Mouse (Mus musculus): ENCODE results near the gene Dexi.

DNA sequence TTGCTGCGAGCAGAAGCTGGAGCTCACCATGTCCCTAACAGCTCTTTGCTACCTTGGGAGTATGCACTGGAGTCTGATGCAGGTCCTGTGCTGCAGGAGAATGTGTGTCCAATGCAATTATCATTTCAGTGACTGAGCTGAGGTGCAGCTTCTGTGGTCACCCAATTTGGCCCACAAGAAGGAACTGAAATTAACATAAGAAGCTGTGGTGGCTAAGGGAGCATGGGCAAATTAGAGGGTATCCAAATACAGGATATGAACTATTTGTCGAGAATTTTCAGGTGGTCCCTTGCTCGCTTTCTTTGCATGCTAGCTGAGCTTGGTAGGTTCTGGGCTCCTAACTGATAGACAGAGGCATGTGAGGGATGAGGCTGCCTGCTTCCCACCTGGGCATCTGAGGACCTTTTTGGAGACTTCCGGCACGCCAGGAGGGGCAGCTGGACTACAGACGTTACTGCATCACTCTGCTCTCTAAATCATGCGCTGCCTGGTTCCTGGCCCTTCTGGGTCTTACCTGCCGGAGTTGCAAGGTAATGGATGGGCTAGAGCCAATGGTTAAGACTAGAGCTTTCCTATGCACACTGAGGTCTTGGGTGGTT, 54.9 kb downstream of the Dexi start:
- TF ChIP-seq CTCF (IDR thresholded peaks at IDR 0.05; ENCODE audit: extremely low read depth, insufficient read length, insufficient replicate concordance, low read depth, low read length) (no peak), POLR2A (IDR thresholded peaks at IDR 0.05; ENCODE audit: low read depth, low read length) (no peak)
